Mouse (Mus musculus): ENCODE measurements around the gene Olfr5.

GRCm38 (mm10) chr7:6499655-6500054 lies 12.9 kb upstream of the Olfr5 start, which contains the start of gene Olfr1347:
- no peak for TF ChIP-seq GATA1 (IDR thresholded peaks at IDR 0.05; ENCODE audit: low read length)
- no peak for TF ChIP-seq TAL1 (IDR thresholded peaks at IDR 0.05; ENCODE audit: low read length)
